Mouse (Mus musculus) CH12.LX (cell line): ENCODE measurements around the gene Rptor. TPM values are rescaled to one million over a fixed set of nuclear protein-coding genes. Genes with fewer than 3 reads are reported as not detected.

Source experiments
- DNase-seq: peaks from one replicate; pipeline ENCODE4 v3.0.0-alpha.2; 2013; ENCODE audit errors: extremely low read depth
- H3K27ac ChIP-seq: 2 replicates; pipeline ENCODE4 v1.5.1; 2012; ENCODE audit warnings: low read depth, mild to moderate bottlenecking, control low read depth, moderate library complexity; ENCODE audit not compliant: insufficient read depth
- H3K27me3 ChIP-seq: replicated peaks from 2 replicates; pipeline ENCODE3; 2012; ENCODE audit warnings: inconsistent platforms
- H3K36me3 ChIP-seq, 2 experiments: replicated peaks in 1 of 2; 2 replicates each; pipeline versions ENCODE3 to v1.6.1; 2012; ENCODE audit warnings: inconsistent platforms in 1 of 2, low read length in 1 of 2, mild to moderate bottlenecking in 1 of 2, mixed read lengths in 1 of 2, moderate library complexity in 1 of 2; ENCODE audit not compliant: control insufficient read depth in 1 of 2, insufficient read depth in 1 of 2
- H3K4me1 ChIP-seq, 2 experiments: 2 replicates each; pipeline ENCODE4 v1.6.1; 2012; ENCODE audit warnings: inconsistent platforms in 1 of 2, moderate library complexity in 1 of 2; ENCODE audit not compliant: insufficient read depth in 2 of 2, control insufficient read depth in 1 of 2
- H3K4me2 ChIP-seq: 2 replicates; pipeline ENCODE4 v1.6.1; 2012; ENCODE audit warnings: low read depth, mild to moderate bottlenecking, control low read depth; ENCODE audit not compliant: poor library complexity, insufficient read depth, severe bottlenecking
- H3K4me3 ChIP-seq, 3 experiments: fragments of 150-350 bp in 1 of 3; sonication (generic) in 1 of 3; replicated peaks in 1 of 3; 2 replicates each; pipeline versions ENCODE3 to v1.5.1; 2011 to 2012; ENCODE audit warnings: low read depth in 2 of 3, low read length in 2 of 3, mild to moderate bottlenecking in 2 of 3, moderate library complexity in 2 of 3, control low read depth in 1 of 3, improper control_type of control experiment in 1 of 3, inconsistent platforms in 1 of 3, mixed read lengths in 1 of 3; ENCODE audit not compliant: poor library complexity in 1 of 3
- H3K79me2 ChIP-seq: replicated peaks from 2 replicates; pipeline ENCODE4 v1.6.1; 2012; ENCODE audit warnings: mild to moderate bottlenecking, moderate library complexity; ENCODE audit not compliant: control insufficient read depth, poor library complexity, insufficient read depth, severe bottlenecking; ENCODE audit errors: extremely low read depth
- H3K9ac ChIP-seq: 2 replicates; pipeline ENCODE4 v1.6.1; 2012; ENCODE audit warnings: low read depth, mild to moderate bottlenecking, control low read depth, moderate library complexity; ENCODE audit not compliant: insufficient read depth
- H3K9me3 ChIP-seq: replicated peaks from 2 replicates; pipeline ENCODE3; 2012; ENCODE audit warnings: low read length, inconsistent platforms, mixed read lengths
- BHLHE40 ChIP-seq: IDR thresholded peaks from 2 replicates; pipeline ENCODE4 v1.6.1; 2011; ENCODE audit warnings: mild to moderate bottlenecking, low read depth, low read length, improper control_type of control experiment
- CHD2 ChIP-seq: IDR thresholded peaks from 2 replicates; pipeline ENCODE4 v1.6.1; 2011; ENCODE audit warnings: low read length, improper control_type of control experiment
- ETS1 ChIP-seq: conservative IDR thresholded peaks from 2 replicates; pipeline ENCODE4 v1.6.1; 2012; ENCODE audit warnings: low read depth, mild to moderate bottlenecking, inconsistent platforms, low read length, improper control_type of control experiment, moderate library complexity
- GABPA ChIP-seq: IDR thresholded peaks from 2 replicates; pipeline ENCODE4 v1.6.1; 2012; ENCODE audit warnings: low read depth, low read length, improper control_type of control experiment, inconsistent platforms; ENCODE audit not compliant: insufficient replicate concordance
- JUN ChIP-seq: IDR thresholded peaks from 2 replicates; pipeline ENCODE4 v1.6.1; 2011; ENCODE audit warnings: low read depth, mild to moderate bottlenecking, low read length, improper control_type of control experiment, moderate library complexity; ENCODE audit not compliant: insufficient read depth
- JUND ChIP-seq: conservative IDR thresholded peaks from 2 replicates; pipeline ENCODE4 v1.6.1; 2011; ENCODE audit warnings: low read depth, low read length, improper control_type of control experiment
- MAFK ChIP-seq: IDR thresholded peaks from 2 replicates; pipeline ENCODE4 v1.6.1; 2011; ENCODE audit warnings: low read length, improper control_type of control experiment; ENCODE audit not compliant: insufficient replicate concordance
- MAX ChIP-seq: IDR thresholded peaks from 2 replicates; pipeline ENCODE4 v1.6.1; 2011; ENCODE audit warnings: low read length, improper control_type of control experiment
- MEF2A ChIP-seq: IDR thresholded peaks from 2 replicates; pipeline ENCODE4 v1.6.1; 2014; ENCODE audit warnings: low read depth, mild to moderate bottlenecking, inconsistent platforms, low read length, improper control_type of control experiment, borderline replicate concordance
- MXI1 ChIP-seq: IDR thresholded peaks from 2 replicates; pipeline ENCODE4 v1.6.1; 2011; ENCODE audit warnings: mild to moderate bottlenecking, low read depth, low read length, improper control_type of control experiment
- NELFE ChIP-seq: IDR thresholded peaks from 2 replicates; pipeline ENCODE4 v1.6.1; 2011; ENCODE audit warnings: low read depth, low read length, improper control_type of control experiment
- NRF1 ChIP-seq: IDR thresholded peaks from 2 replicates; pipeline ENCODE4 v1.6.1; 2014; ENCODE audit warnings: low read depth, mild to moderate bottlenecking, inconsistent platforms, low read length, improper control_type of control experiment, moderate library complexity
- POLR2AphosphoS2 ChIP-seq: IDR thresholded peaks from 2 replicates; pipeline ENCODE4 v1.6.1; 2011; ENCODE audit warnings: low read depth, low read length, improper control_type of control experiment
- RAD21 ChIP-seq: IDR thresholded peaks from 2 replicates; pipeline ENCODE4 v1.6.1; 2011; ENCODE audit warnings: low read depth, mild to moderate bottlenecking, low read length, improper control_type of control experiment, moderate library complexity
- SIN3A ChIP-seq: IDR thresholded peaks from 2 replicates; pipeline ENCODE4 v1.6.1; 2012; ENCODE audit warnings: low read length, improper control_type of control experiment, inconsistent platforms
- TBP ChIP-seq: conservative IDR thresholded peaks from 2 replicates; pipeline ENCODE4 v1.6.1; 2011; ENCODE audit warnings: low read depth, low read length, improper control_type of control experiment
- ZC3H11A ChIP-seq: IDR thresholded peaks from 2 replicates; pipeline ENCODE4 v1.6.1; 2012; ENCODE audit warnings: low read depth, mild to moderate bottlenecking, inconsistent platforms, low read length, improper control_type of control experiment
- ZNF384 ChIP-seq: IDR thresholded peaks from 2 replicates; pipeline ENCODE4 v1.6.1; 2012; ENCODE audit warnings: low read depth, low read length, improper control_type of control experiment, inconsistent platforms
- dilution Hi-C: fragments of 300-500 bp; cut with MboI; formaldehyde crosslinking; loops from 2 replicates; pipeline ENCODE4 v1.14.3; 2020; ENCODE audit warnings: low sequenced_read_pairs; ENCODE audit not compliant: extremely low pct_unique_long_range_greater_than_20kb, extremely low pct_ligation_motif_present
- in situ Hi-C: fragments of 300-500 bp; cut with MboI; formaldehyde crosslinking; loops from 3 replicates; pipeline ENCODE4 v1.14.3; 2019; ENCODE audit warnings: low sequenced_read_pairs, low pct_ligation_motif_present, low pct_unique_long_range_greater_than_20kb, mixed read lengths
- polyA plus RNA-seq: library from polyadenylated mRNA; unstranded; fragments of >175 nt; gene quantifications from 2 replicates; pipeline ENCODE4 v1.2.1, GENCODE M21; 2012; ENCODE audit warnings: low read depth; ENCODE audit not compliant: insufficient read length
- total RNA-seq, 2 experiments: library from RNA; depleted of rRNA; stranded (reverse); fragments of 300-350 nt in 1 of 2; fragments of >200 nt in 1 of 2; gene quantifications; 2 replicates each; pipeline ENCODE4 v1.2.3; 2012 to 2014

Rptor gene
- total and polyA plus RNA-seq, 3 experiments: 10.3 to 33.1 (median 26.7) TPM

DNA sequence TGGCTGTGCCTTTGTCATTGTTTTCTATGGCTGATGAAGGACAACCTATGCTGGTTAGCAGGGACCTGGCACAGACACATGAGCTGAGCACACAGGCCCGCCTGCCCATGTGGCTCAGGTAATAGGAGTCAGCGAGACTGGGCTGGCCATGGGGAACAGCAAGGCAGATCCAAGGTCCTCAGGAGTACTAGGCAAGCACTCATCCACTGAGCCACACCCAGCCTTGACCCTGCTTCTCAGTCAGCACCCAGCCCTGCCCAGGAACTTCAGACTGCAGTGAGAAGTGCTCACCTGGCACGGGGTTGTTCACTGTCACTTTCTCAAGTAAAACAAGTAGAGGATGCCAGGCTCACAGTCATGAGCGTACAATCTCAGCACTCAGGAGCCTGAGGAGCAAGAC, 270.9 kb downstream of the Rptor start:
- no peak for DNase-seq
- no peak overlapping the region for H3K4me3 ChIP-seq

DNA sequence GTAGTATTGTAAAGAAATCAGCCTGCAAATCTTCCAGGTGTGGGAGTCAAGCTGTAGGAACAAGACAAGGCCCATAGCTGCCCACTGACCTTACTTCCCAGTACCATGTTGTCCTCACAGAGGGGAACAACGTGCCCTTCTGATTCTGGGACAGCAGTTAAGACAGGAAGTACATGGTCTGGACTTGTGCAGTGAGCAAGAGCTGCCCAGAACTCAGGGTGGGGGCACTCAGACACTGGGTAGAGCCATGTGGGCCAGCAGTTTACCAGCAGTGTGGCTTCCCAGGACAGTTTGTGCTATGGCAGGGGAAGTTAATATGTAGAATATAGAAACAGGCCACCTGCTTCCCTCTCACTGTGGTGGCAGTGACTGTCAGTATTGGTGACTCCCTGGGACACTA, 272.1 kb downstream of the Rptor start:
- TF ChIP-seq TBP (no peak), BHLHE40 (no peak), ETS1 (no peak), MEF2A (no peak), ZC3H11A (no peak), RAD21 (no peak), JUN (no peak), MXI1 (no peak)
- TF ChIP-seq, all 38 proteins: peak for 0
- no peaks in the 10 kb centered on the region for H3K9me3 ChIP-seq
- H3K36me3 ChIP-seq: peaks cover 82 to 96% of the 10 kb centered on the region in 2 experiments
- no peak for DNase-seq
- H3K4me2 ChIP-seq: no peak overlapping the region
- H3K4me1 ChIP-seq: peaks cover 3 to 25% of the 10 kb centered on the region in 2 experiments; a peak in 2 of 4 replicates
- H3K27ac ChIP-seq: no peak overlapping the region
- dilution Hi-C loops: no loop called here
- H3K9ac ChIP-seq: no peak overlapping the region
- no peaks in the 10 kb centered on the region for H3K79me2 ChIP-seq
- H3K27me3 ChIP-seq: no peaks in the 10 kb centered on the region
- in situ Hi-C loops: no loop called here
- H3K4me3 ChIP-seq: no peak overlapping the region

More for the DNA sequence above, 270.9 kb downstream of the Rptor start:
- no peak overlapping the region for H3K9ac ChIP-seq
- no peaks in the 10 kb centered on the region for H3K9me3 ChIP-seq
- H3K79me2 ChIP-seq: no peaks in the 10 kb centered on the region
- H3K4me2 ChIP-seq: no peak overlapping the region
- peaks cover 3 to 25% of the 10 kb centered on the region in 2 experiments; a peak in 2 of 4 replicates for H3K4me1 ChIP-seq
- TF ChIP-seq NELFE (no peak), RAD21 (no peak), CHD2 (no peak), NRF1 (no peak), MAFK (no peak), GABPA (no peak), TBP (no peak)
- peaks cover 81 to 96% of the 10 kb centered on the region in 2 experiments for H3K36me3 ChIP-seq
- in situ Hi-C loops: no loop called here
- H3K27me3 ChIP-seq: no peaks in the 10 kb centered on the region
- no peak overlapping the region for H3K27ac ChIP-seq
- dilution Hi-C loops: no loop called here

DNA sequence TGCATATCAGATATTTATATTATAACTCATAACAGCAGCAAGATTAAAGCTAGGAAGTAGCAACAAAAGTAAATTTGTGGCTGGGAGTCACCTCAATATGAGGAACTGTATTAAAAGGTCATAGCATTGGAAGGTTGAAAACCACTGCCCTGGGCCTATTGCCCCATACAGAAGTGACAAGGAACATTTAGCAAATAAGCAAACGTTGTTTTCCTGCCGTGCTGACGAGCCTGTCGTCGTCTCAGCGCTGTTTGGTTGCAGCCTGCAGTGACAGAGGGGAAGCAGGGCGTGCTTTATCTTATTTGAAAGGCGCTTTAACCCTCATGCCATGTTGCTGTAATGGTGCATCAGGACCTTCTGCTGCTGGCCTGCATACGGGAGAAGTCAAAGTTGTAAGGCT, 273.0 kb downstream of the Rptor start:
- Histone ChIP-seq H3K27me3 (no peaks in the 10 kb centered on the region), H3K4me1 (peaks cover 3 to 17% of the 10 kb centered on the region in 2 experiments; a peak in 2 of 4 replicates), H3K9me3 (no peaks in the 10 kb centered on the region), H3K4me3 (no peak overlapping the region), H3K4me2 (no peak overlapping the region), H3K36me3 (peaks cover 88 to 96% of the 10 kb centered on the region in 2 experiments), H3K79me2 (no peaks in the 10 kb centered on the region), H3K9ac (no peak overlapping the region), H3K27ac (no peak overlapping the region)
- TF ChIP-seq GABPA (no peak), BHLHE40 (no peak), SIN3A (no peak), ZNF384 (no peak), ETS1 (no peak), POLR2AphosphoS2 (no peak), MAX (no peak), JUND (no peak)
- in situ Hi-C loops: no loop called here
- DNase-seq: no peak
- dilution Hi-C loops: no loop called here
